Mouse (Mus musculus) limb, embryonic 14.5 days (tissue): ENCODE measurements around the gene Ncbp2. TPM values are rescaled to one million over a fixed set of nuclear protein-coding genes. Genes with fewer than 3 reads are reported as not detected.
"Not testable (repeated sequence)": the region's sequence is repeated elsewhere in the genome, so short reads cannot be mapped to it uniquely, and the experiment has no call there.

Experiments used
- ATAC-seq: fragments of 200-750 bp; cut with Nextera tagmentation; 2 replicates; pipeline ENCODE4 v1.8.0; 2017; ENCODE audit warnings: low read depth, moderate number of reproducible peaks, moderate TSS enrichment; ENCODE audit not compliant: low FRiP score
- DNase-seq: peaks from one replicate; pipeline ENCODE4 v3.0.0-alpha.2; 2015; ENCODE audit warnings: low spot score
- H3K27ac ChIP-seq: fragments of 300-500 bp; sonication (generic); replicated peaks from 2 replicates; pipeline ENCODE4 v1.5.1; 2014; ENCODE audit warnings: low read depth, mild to moderate bottlenecking, low read length, moderate library complexity, mixed read lengths
- H3K27me3 ChIP-seq: fragments of 300-500 bp; sonication (generic); 2 replicates; pipeline ENCODE4 v1.6.1; 2014; ENCODE audit warnings: low read length, mixed read lengths; ENCODE audit not compliant: control insufficient read depth, insufficient read depth
- H3K36me3 ChIP-seq: fragments of 300-500 bp; sonication (generic); 2 replicates; pipeline ENCODE4 v1.6.1; 2014; ENCODE audit warnings: mild to moderate bottlenecking, low read length, moderate library complexity, mixed read lengths; ENCODE audit not compliant: control insufficient read depth, insufficient read depth
- H3K4me1 ChIP-seq: fragments of 300-500 bp; sonication (generic); 2 replicates; pipeline ENCODE4 v1.6.1; 2014; ENCODE audit warnings: antibody characterized with exemption, low read length, mixed read lengths; ENCODE audit not compliant: control insufficient read depth, insufficient read depth
- H3K4me2 ChIP-seq: fragments of 300-500 bp; sonication (generic); replicated peaks from 2 replicates; pipeline ENCODE4 v1.6.1; 2014; ENCODE audit warnings: low read depth, mild to moderate bottlenecking, low read length, moderate library complexity; ENCODE audit not compliant: severe bottlenecking
- H3K4me3 ChIP-seq: fragments of 300-500 bp; sonication (generic); replicated peaks from 2 replicates; pipeline ENCODE4 v1.5.1; 2014; ENCODE audit warnings: low read length
- H3K9ac ChIP-seq: fragments of 300-500 bp; sonication (generic); 2 replicates; pipeline ENCODE4 v1.6.1; 2014; ENCODE audit warnings: mild to moderate bottlenecking, low read depth, low read length, moderate library complexity; ENCODE audit not compliant: severe bottlenecking
- H3K9me3 ChIP-seq: fragments of 300-500 bp; sonication (generic); 2 replicates; pipeline ENCODE4 v1.6.1; 2016; ENCODE audit warnings: low read length; ENCODE audit not compliant: control insufficient read depth
- POLR2A ChIP-seq: fragments of 200-500 bp; IDR thresholded peaks from 2 replicates; pipeline ENCODE4 v1.8.0; 2012; ENCODE audit warnings: inconsistent platforms, mild to moderate bottlenecking, moderate library complexity, borderline replicate concordance; ENCODE audit not compliant: insufficient read depth, insufficient read length; ENCODE audit errors: extremely low read depth
- WGBS: fragments of 180-500 bp; shearing (Covaris S2); extraction: QIAGEN DNeasy Blood & Tissue Kit; methylation state at CpG from one replicate; pipeline ENCODE4 v1.1.7; 2014; 5-methylcytosine and 5-hydroxymethylcytosine counted together
- polyA plus RNA-seq, 2 experiments: library from polyadenylated mRNA; depleted of rRNA in 1 of 2; stranded (reverse) in 1 of 2; unstranded in 1 of 2; fragments of >200 nt; fragmentation: Nextera tagmentation in 1 of 2; extraction: Ambion mirVana in 1 of 2; gene quantifications; 2 replicates each; pipeline versions ENCODE4 v1.2.1 to v1.2.3; 2012 to 2014

Ncbp2 gene
- polyA plus RNA-seq, 2 experiments = 104 to 124 TPM

GRCm38 (mm10) chr16:31944698-31945255, 3.5 kb upstream of the Ncbp2 start:
- Histone ChIP-seq H3K4me1 (peaks cover 15% of the 10 kb centered on the region), H3K27ac (no peak overlapping the region), H3K27me3 (no peaks in the 10 kb centered on the region), H3K9ac (no peak overlapping the region), H3K36me3 (no peaks in the 10 kb centered on the region; the same call in 1 of the 2 replicates), H3K9me3 (no peaks in the 10 kb centered on the region), H3K4me2 (no peak overlapping the region), H3K4me3 (no peak overlapping the region)
- 91% methylated on average over 12 of the region's 12 CpGs for WGBS
- no peak for TF ChIP-seq POLR2A
- ATAC-seq (no peak), DNase-seq (no peak)

DNA sequence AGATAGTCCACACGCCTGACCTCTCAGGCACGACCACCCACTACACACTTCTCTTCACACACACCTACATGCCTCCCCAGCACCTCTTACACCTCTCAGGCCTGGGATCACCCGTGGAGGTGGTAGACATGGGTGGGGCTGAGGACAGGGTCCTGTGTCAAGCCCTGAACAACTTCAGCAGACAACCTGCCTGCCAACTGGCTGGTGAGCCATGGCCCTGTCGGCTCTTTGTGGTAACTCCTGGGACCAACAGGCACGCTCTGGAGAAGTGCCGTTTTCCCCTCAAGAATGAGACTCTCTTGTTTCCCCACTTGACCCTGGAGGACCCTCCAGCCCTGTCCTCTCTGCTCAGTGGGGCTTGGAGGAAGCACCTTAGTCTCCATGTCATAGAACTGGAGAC, 2.9 kb upstream of the Ncbp2 start:
- Histone ChIP-seq H3K4me1 (peaks cover 15% of the 10 kb centered on the region), H3K36me3 (peaks cover 6% of the 10 kb centered on the region; the same call in 1 of the 2 replicates), H3K9ac (no peak overlapping the region), H3K27me3 (no peaks in the 10 kb centered on the region), H3K4me2 (no peak overlapping the region), H3K9me3 (no peaks in the 10 kb centered on the region), H3K4me3 (no peak overlapping the region), H3K27ac (no peak overlapping the region)
- WGBS = 84% methylated on average over 6 of the region's 6 CpGs
- ATAC-seq (no peak), DNase-seq (no peak)
- TF ChIP-seq POLR2A = no peak

GRCm38 (mm10) chr16:31945986-31946385, 2.3 kb upstream of the Ncbp2 start:
- H3K9me3 ChIP-seq, ATAC-seq: not testable (repeated sequence)
- 90% methylated on average over 6 of the region's 6 CpGs for WGBS

GRCm38 (mm10) chr16:31947333-31947732, 980 bp upstream of the Ncbp2 start:
- Histone ChIP-seq H3K36me3 (peaks cover 17% of the 10 kb centered on the region), H3K9ac (peak overlapping the region; percentile 92), H3K27me3 (no peaks in the 10 kb centered on the region), H3K9me3 (no peaks in the 10 kb centered on the region), H3K4me1 (peaks cover 15% of the 10 kb centered on the region), H3K4me3 (peak overlapping the region; percentile 95), H3K27ac (no peak overlapping the region), H3K4me2 (peak overlapping the region; percentile 82)
- 34% methylated on average over 8 of the region's 8 CpGs for WGBS
- TF ChIP-seq POLR2A = no peak
- no peak for DNase-seq
- ATAC-seq = no peak

More at GRCm38 (mm10) chr16:31945986-31946385, 2.3 kb upstream of the Ncbp2 start:
- not testable (repeated sequence) for H3K27me3 ChIP-seq, H3K27ac ChIP-seq, H3K4me3 ChIP-seq, H3K4me2 ChIP-seq, H3K9ac ChIP-seq, DNase-seq
- Histone ChIP-seq H3K4me1 (peaks cover 15% of the 10 kb centered on the region), H3K36me3 (peaks cover 12% of the 10 kb centered on the region)

DNA sequence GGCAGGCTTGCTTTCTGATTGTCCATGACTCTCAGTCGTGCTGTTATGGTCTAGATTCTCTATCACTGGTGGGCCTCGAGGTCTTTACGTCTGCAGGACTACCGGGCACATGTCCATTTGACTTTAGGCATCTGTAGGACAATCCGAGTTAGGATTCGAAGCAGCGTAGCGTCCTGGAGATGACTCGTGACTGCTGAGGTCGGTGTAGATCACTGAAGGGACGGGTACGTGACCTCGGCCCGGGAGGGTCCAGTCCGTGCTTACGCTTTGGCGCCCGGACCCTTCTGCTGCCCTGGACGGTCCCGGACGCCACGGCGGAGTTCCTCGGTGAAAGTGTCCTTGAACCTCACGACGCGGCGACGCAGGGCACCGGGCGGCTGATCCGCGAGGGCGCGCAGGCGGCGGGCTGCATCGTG, 404 bp upstream of the Ncbp2 start:
- TF ChIP-seq POLR2A = no peak

More for the DNA sequence above, 404 bp upstream of the Ncbp2 start:
- Histone ChIP-seq H3K4me2 (peak overlapping the region; percentile 82), H3K4me3 (peak overlapping the region; percentile 95), H3K27me3 (no peaks in the 10 kb centered on the region), H3K36me3 (peaks cover 17% of the 10 kb centered on the region), H3K9ac (peak overlapping the region; percentile 92), H3K9me3 (no peaks in the 10 kb centered on the region), H3K4me1 (peaks cover 15% of the 10 kb centered on the region), H3K27ac (peak overlapping the region; percentile 85)
- under 1% methylated on average over 38 of the region's 38 CpGs for WGBS
- ATAC-seq = no peak; the same call in 1 of the 2 replicates
- no peak for DNase-seq
